Mouse (Mus musculus) right cerebral cortex, postnatal 36 days (tissue): ENCODE results near the gene Haus4.

ENCODE experiments used
- DNase-seq, 2 experiments: peaks; one replicate each; pipeline ENCODE4 v3.0.0; 2022; ENCODE audit warnings: low spot score in 2 of 2, mixed read lengths in 1 of 2

Haus4 gene

GRCm38 (mm10) chr14:54553975-54554769 lies at the start of gene Haus4:
Gene Haus4, minus strand, starts transcription at chr14:54554616.
- peak; percentile 16 to 33 for DNase-seq

DNA sequence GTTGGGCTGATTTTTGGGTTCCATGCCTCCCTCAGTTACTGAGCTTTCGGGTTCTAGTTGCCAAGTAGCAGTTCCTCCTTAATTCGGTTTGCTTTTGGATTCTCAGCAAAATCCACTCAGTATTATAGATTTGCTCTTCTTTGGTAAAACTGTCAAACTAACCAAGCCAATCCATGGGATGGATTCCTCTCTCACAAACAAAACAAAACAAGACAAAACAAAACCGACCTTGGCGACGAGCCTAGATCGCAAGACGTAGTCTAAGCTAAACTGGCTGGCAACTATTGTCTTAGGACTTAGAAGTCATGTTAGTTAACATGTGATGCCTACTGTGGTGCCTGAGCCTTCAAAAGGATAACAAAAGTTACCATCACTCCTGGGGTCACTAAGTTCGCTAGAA lies 49.3 kb upstream of the Haus4 start:
- DNase-seq = no peak

DNA sequence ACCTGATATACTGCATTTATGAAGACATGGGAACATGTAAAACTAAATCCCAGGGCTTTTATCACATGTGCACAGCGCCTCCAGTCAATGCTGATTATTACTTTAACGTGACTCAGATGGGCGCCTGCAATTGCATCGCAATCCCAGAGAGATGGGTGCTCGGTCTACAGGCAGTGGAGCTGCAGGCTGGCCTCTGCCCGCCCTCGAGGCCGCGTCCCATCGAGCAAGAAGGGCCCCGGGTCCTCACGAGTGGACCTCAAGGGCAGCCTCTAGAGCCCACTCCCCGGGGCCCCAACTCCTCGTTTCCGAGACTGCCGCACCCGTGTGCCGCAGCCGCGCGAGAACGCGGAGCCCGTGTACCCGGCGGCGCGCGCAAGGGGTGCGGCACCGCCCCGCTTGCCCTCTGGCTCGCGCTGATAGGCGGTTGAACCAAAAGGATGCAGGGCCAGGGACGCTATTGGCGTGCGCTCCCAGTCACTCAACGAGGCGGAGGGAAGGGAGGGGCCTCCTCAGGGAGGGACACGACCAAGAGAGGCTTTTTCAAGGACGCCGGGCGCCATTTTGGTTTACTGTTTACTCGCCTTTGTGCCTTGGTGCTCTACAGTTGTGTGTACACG lies 48.7 kb upstream of the Haus4 start:
- peak; percentile 94 to 95 for DNase-seq

GRCm38 (mm10) chr14:54602613-54603012 lies 48.2 kb upstream of the Haus4 start:
- DNase-seq = no peak

DNA sequence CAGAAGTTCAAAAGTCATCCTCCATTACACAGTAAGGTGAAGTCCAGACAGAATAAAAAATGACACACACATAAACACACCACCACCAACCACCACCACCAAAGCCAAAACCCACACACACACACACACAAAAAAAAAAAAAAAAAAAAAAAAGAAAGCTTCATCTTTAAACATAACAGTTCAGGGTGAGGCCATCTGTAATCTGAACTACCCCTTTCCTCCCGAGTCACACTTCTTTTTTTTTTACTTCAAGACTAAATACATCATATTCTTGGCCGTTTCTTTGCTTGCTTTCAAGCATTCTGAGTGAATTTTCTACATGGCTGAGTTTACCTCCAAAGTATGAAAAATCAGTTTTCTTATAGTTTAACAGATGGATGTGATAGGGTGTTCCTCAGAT lies 47.2 kb upstream of the Haus4 start:
- no peak for DNase-seq

- DNase-seq = no peak
Measured at GRCm38 (mm10) chr14:54597084-54597483, 42.7 kb upstream of the Haus4 start.

DNA sequence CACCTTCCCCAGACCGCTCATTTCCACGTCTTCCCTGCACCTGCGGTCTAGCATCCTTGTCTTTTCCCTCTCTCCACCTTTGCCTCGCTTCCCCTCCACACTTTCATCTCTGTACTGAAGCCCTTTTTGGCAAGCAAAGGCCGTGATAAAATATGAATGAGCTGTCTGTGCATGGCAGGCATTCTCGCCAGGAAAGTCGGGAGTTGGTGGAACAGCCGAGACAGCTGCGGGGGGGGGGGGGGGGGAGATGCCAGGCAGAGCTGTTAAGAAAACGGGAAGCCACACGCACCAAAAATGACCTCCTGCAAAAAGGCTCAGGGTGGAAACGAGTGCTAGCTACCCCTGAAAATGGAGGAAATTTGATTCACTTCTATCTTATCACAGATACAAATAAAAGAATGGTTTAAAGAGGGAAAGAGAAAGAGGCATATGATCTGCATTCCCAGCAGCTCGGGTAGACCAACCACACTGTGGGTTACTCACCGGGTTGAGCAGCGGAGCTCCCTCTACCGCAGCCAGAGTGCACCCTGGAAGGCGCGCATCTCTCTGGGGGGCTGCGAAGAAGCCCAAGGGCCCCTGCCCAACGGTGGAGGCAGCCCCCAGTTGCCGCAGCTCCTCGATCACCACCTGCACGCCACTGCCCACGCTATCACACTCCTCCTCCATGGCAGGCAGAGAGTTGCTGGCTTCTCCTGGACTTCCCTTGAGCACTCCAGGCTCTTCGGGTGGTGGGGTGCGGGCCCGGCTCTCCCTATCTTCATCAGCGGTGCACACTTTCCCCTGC lies 40.4 kb upstream of the Haus4 start:
- peak in 1 of 2 experiments; percentile 60 for DNase-seq

- DNase-seq = no peak
Measured at GRCm38 (mm10) chr14:54594055-54594454, 39.6 kb upstream of the Haus4 start.

- peak; percentile 41 to 68 for DNase-seq
Measured at GRCm38 (mm10) chr14:54592319-54592934, 38.0 kb upstream of the Haus4 start.

DNA sequence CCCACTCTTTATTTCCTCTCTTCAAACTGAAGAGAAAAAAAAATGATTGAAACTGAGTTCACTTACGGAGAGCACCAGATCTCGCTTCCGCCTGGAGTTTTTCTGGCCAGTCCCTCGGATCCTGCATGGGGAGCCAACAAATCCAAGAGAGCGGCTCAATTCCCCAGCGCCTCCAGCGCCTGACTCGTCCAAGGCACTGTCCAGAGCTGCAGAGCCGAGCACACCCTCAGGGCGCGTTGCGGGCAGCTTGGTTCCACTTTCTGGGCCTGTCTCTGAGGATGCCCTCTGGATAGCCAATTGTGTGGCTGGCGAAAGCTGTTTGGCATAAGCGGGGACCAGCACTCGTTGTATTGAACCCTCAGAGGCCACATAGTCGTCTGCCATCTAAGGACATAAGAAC lies 36.6 kb upstream of the Haus4 start:
- no peak for DNase-seq

GRCm38 (mm10) chr14:54583681-54584338 lies 29.4 kb upstream of the Haus4 start:
- DNase-seq = no peak

DNA sequence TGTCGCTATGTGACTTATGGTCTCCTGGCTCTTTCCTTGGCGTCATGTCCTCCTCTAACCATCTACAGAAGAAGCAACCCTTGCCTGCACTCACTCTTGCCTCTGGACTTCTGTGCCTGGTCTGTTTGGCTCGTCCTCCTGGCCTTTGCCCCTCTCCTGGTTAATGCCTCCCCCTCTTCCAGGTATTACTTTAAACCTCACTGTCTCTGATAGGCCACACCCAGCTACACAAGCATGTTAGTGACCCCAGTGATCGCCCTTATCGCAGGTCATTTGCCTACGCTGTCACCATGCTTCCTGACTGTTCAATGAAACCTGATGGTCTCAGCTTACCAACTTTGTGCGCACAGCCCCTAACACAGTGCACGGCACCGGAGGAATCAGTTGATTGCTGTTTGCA lies 28.1 kb upstream of the Haus4 start:
- no peak for DNase-seq

DNA sequence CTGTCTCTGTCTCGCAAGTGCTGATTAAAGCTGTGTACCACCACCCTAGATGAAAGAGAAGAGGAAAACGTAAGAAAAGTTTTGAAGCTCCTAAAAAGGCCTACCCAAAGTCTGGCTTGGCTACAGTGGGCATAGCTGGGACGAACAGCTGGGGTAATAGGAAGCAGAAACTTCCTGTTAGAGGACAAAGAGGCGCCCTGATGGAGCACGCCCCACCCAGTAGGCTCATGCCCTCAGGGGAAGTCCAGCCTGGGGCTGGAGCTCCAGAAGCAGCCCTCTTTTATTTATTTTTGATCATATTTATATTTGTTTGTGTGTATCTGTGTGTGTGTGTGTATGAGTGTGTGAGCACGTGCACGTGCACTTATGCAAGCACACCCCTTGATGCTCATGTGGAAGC lies 25.2 kb upstream of the Haus4 start:
- DNase-seq = no peak

DNA sequence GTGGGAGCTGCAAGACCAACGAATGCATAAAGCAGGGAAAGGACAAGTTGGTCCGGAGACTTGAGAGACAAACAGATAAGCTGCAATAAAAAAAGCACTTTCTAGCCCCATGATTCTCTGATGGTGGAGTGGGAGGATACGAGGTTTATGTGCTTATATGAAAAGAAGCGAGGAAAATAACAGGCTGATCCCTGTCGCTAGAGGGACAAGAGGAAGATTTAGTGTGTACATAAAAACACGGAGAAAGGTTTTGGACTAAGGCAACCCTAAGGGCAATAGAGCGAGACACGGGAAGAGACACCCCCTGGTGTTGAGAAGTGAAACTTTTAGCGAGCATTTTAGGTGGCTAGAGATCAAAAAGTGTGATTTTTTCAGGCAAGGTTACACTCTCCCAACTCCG lies 23.6 kb upstream of the Haus4 start:
- no peak for DNase-seq

GRCm38 (mm10) chr14:54577089-54577982 lies 22.9 kb upstream of the Haus4 start, which contains the start of gene Ajuba:
Gene Ajuba, minus strand, starts transcription at chr14:54577558.
- DNase-seq = peak; percentile 52 to 53

GRCm38 (mm10) chr14:54576241-54577088 lies 22.0 kb upstream of the Haus4 start:
- DNase-seq = no peak

DNA sequence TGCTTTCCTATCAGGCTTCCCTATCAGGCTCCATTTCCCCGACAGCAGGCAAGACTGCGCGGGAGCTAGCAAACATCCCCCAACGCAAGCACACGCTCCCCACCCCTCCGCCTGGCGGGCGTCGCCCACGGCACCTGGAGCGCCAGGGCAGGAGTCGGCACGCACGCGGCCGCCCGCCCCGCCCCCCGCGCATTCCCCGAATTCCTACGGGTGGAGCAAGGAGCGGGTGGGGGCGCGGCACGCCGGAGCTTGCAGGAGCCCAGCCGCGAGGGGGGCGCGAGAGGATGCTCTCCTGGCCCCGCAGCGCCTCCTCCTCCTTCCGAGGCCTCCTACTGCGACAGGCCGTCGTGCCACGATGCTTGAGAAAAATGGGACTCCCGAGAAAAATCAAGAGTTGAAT lies 21.2 kb upstream of the Haus4 start:
- DNase-seq = no peak

DNA sequence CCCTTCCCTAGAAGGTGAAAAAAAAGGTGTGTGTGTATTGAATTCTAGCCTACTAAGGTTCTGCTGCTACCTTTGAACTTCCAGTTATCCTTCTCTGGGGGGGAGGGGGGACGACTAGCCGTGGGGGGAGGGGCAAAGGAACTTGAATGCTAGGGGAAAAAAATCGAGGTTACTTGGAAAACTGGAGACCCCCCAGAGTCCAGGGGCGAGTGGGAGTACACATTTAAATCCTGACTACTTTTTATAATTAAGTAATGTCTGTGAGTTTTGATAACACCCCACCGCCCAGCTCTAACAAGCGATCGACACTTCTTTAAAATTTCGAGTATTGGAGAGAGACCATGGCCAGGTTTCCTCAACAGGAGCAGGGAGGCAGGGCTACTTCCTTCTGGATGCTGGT lies 20.6 kb upstream of the Haus4 start:
- no peak for DNase-seq

DNA sequence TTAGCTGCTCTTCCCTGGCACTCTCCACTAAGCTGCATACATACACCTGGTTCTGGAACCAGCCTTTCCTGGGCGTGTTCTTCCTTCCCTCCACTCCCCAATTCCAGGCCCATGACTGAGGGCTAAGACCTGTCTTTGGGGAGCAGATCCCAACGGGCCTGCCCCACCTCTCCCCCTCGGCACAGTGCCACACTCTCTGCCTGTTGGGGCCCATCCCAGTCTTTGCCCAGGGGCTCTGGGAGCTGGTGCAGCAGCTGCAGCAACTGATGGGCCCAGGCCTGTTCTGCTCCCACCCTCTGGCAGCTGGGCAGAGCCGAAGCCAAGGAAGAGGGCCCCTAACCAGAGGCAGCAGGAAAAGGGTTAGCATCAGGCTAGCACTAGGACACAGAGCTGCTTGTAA lies 19.8 kb upstream of the Haus4 start:
- no peak for DNase-seq
